In the genomic region with DNA sequence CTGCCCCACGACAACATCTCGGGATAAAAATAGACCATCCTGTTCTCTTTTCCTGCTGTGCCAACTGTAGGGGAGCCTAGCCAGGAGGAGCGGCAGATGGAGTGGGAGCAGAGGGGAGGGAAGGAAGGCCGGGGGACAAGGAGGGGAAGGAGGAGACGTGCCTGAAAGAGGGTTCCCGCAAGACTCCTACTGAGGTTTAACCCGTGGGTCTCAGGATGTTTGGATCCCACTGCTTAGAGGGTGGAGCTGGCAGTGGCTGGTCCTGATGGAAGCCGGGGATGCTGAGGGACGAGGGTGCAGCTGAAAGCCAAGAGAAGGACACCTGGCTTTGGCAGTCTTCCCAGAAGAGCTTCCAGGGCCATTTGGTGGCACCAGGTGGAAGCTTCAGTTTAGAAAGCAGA, we compare ENCODE assay signal across 24 mouse cellular contexts. TPM values are rescaled to one million over a fixed set of nuclear protein-coding genes. Genes with fewer than 3 reads are reported as not detected.
DNase-seq lines count a peak whose midpoint lies in the region; ATAC-seq lines count a peak whose summit lies in the region.
"Had no signal": no experiment of that assay in that cellular context is flagged by ENCODE, and none has a peak within 500 bp of the region (broad histone marks: within the 10 kb centered on the region; RNA-seq: fewer than 3 reads in every experiment).

No protein-coding gene starts in this region.

- H3K27me3 ChIP-seq in forebrain, embryonic 12.5 days, result peaks cover 74% of the 10 kb centered on the region
- H3K27me3 ChIP-seq in forebrain, embryonic 11.5 days (ENCODE audit: control insufficient read depth, insufficient read depth, low read length), result peaks cover 26% of the 10 kb centered on the region
- H3K27me3 ChIP-seq in forebrain, embryonic 14.5 days (replicated peaks; ENCODE audit: control insufficient read depth, insufficient read depth, low read length), result 0 out of 2 replicates have a peak, but pooled peaks cover 5% of the 10 kb centered on the region

- H3K27ac ChIP-seq in forebrain, embryonic 12.5 days, result no peak overlapping the region
- H3K27ac ChIP-seq in forebrain, embryonic 11.5 days (ENCODE audit: low read depth, low read length), result no peak overlapping the region
- peak overlapping the region; percentile 6; the same call in 1 of the 2 replicates for H3K27ac ChIP-seq in forebrain, embryonic 14.5 days (ENCODE audit: low read depth, low read length)
- H3K27ac ChIP-seq: heart, adult 2 months; macrophage had no signal

- 36% methylated on average over 9 of the region's 9 CpGs for whole genome bisulfite sequencing in forebrain, embryonic 12.5 days
- WGBS in forebrain, embryonic 11.5 days, result 31% methylated on average over 9 of the region's 9 CpGs
- 18% methylated on average over 9 of the region's 9 CpGs for WGBS in forebrain, embryonic 14.5 days

- intact Hi-C loops in left cerebral cortex, postnatal 4 days (cut with DNase I), result loop anchor here (10.0 kb wide), 1 partner anchor 411 kb away; no protein-coding TSS in a partner anchor
- intact Hi-C loops in left cerebral cortex, postnatal 14 days (cut with DNase I), result loop anchor here (5.0 to 10.0 kb wide), 3 partner anchors 111 to 411 kb away; partner anchors contain the start of gene Slc12a5

- no peak overlapping the region for H3K4me3 ChIP-seq in forebrain, embryonic 12.5 days (replicated peaks)
- no peak overlapping the region for H3K4me3 ChIP-seq in forebrain, embryonic 11.5 days (ENCODE audit: low read depth, low read length)
- no peak overlapping the region for H3K4me3 ChIP-seq in forebrain, embryonic 14.5 days (ENCODE audit: low read depth, low read length)
- H3K4me3 ChIP-seq: heart, adult 2 months had no signal

- H3K9me3 ChIP-seq in forebrain, embryonic 12.5 days, result no peaks in the 10 kb centered on the region
- H3K9me3 ChIP-seq in forebrain, embryonic 11.5 days (ENCODE audit: control insufficient read depth, low read length), result no peaks in the 10 kb centered on the region
- H3K9me3 ChIP-seq in forebrain, embryonic 14.5 days (replicated peaks; ENCODE audit: control insufficient read depth, low read length), result no peaks in the 10 kb centered on the region

- no peak for DNase-seq in forebrain, embryonic 11.5 days (ENCODE audit: low spot score)
- DNase-seq in left cerebral cortex, postnatal 4 days, result peak; percentile 72
- no peak for DNase-seq in left cerebral cortex, postnatal 14 days (ENCODE audit: low spot score in 2 of 2)
- DNase-seq in cerebellum, adult 18-20 months, result peak; percentile 89 to 91
- peak; percentile 64 for DNase-seq in forebrain, embryonic 14.5 days (ENCODE audit: low spot score)
- DNase-seq in urinary bladder, adult 18-20 months (ENCODE audit: low spot score in 2 of 2), result no peak
- DNase-seq: adrenal gland, postnatal 14 days; gastrocnemius, postnatal 10 days; heart, adult 2 months; kidney, adult 8-10 months; liver; lung, adult 2 months; midbrain, embryonic 14.5 days; spleen, adult 18-20 months; thymus, postnatal 4 days had no signal

- no peak for ATAC-seq in forebrain, embryonic 12.5 days (ENCODE audit: low FRiP score)
- ATAC-seq in forebrain, embryonic 11.5 days (replicated peaks; ENCODE audit: low FRiP score), result no peak
- no peak; the same call in 1 of the 2 replicates for ATAC-seq in forebrain, embryonic 14.5 days
- no peak for ATAC-seq in megakaryocyte, adult 5-6 weeks (ENCODE audit: poor library complexity, severe bottlenecking)

- H3K4me1 ChIP-seq in forebrain, embryonic 12.5 days, result peaks cover 35% of the 10 kb centered on the region
- H3K4me1 ChIP-seq in forebrain, embryonic 11.5 days (replicated peaks; ENCODE audit: control insufficient read depth, insufficient read depth, low read length), result peaks cover 25% of the 10 kb centered on the region
- peaks cover 38% of the 10 kb centered on the region for H3K4me1 ChIP-seq in forebrain, embryonic 14.5 days (ENCODE audit: control insufficient read depth, insufficient read depth, low read length)

- H3K9ac ChIP-seq in forebrain, embryonic 12.5 days, result 0 out of 2 replicates have a peak overlapping the region, but pooled peaks have one; percentile 7
- no peak overlapping the region for H3K9ac ChIP-seq in forebrain, embryonic 11.5 days (ENCODE audit: low read length)
- no peak overlapping the region for H3K9ac ChIP-seq in forebrain, embryonic 14.5 days (ENCODE audit: low read length)

- no peak overlapping the region for H3K4me2 ChIP-seq in forebrain, embryonic 12.5 days
- H3K4me2 ChIP-seq in forebrain, embryonic 11.5 days (ENCODE audit: low read depth, low read length, severe bottlenecking), result no peak overlapping the region
- no peak overlapping the region for H3K4me2 ChIP-seq in forebrain, embryonic 14.5 days (ENCODE audit: low read length)

- no peaks in the 10 kb centered on the region for H3K36me3 ChIP-seq in forebrain, embryonic 12.5 days (replicated peaks)
- H3K36me3 ChIP-seq in forebrain, embryonic 11.5 days (ENCODE audit: control insufficient read depth, insufficient read depth, low read length), result no peaks in the 10 kb centered on the region
- no peaks in the 10 kb centered on the region for H3K36me3 ChIP-seq in forebrain, embryonic 14.5 days (ENCODE audit: control insufficient read depth, insufficient read depth, low read length)

RNA-seq across cellular contexts. Expression of gene 1700025C18Rik, which starts 17.2 kb away (rescaled TPM):
- not detected in 2 replicates for polyA plus RNA-seq in forebrain, embryonic 12.5 days (2016; fragmentation: Nextera tagmentation; extraction: Ambion mirVana)
- not detected in 2 replicates for polyA plus RNA-seq in forebrain, embryonic 11.5 days (2014; fragmentation: Nextera tagmentation; extraction: Ambion mirVana)
- not detected for total RNA-seq in left cerebral cortex, postnatal 4 days (2021)
- total RNA-seq in left cerebral cortex, postnatal 14 days (2021), result not detected
- polyA plus RNA-seq in forebrain, embryonic 14.5 days (2014; fragmentation: Nextera tagmentation; extraction: Ambion mirVana), result not detected in 2 replicates
- not detected in 2 replicates for total RNA-seq in megakaryocyte, adult 5-6 weeks (2015)
- total RNA-seq in megakaryocyte, adult 5-6 weeks (2017), result not detected in 2 replicates
- total RNA-seq: adrenal gland, postnatal 14 days; CH12.LX; gastrocnemius, postnatal 10 days; heart, adult 2 months; heart, postnatal 14 days had no signal
- polyA plus RNA-seq: embryonic facial prominence, embryonic 11.5 days; heart, adult 2 months; large intestine, adult 2 months; lung, adult 2 months; macrophage; midbrain, embryonic 14.5 days; neural tube, embryonic 11.5 days; stomach, embryonic 16.5 days had no signal

RNA-seq across cellular contexts. Expression of gene Cd40, which starts 18.0 kb away (rescaled TPM):
- polyA plus RNA-seq in forebrain, embryonic 12.5 days (2016; fragmentation: Nextera tagmentation; extraction: Ambion mirVana), result 2.7 and 4.8 TPM in 2 replicates
- polyA plus RNA-seq in forebrain, embryonic 11.5 days (2014; fragmentation: Nextera tagmentation; extraction: Ambion mirVana), result 3.9 and 4.2 TPM in 2 replicates
- total RNA-seq in left cerebral cortex, postnatal 4 days (2021), result 1 to 10 TPM; 2.3 to 4.2 TPM
- 1 to 10 TPM in 1 of 2 experiments, under 1 TPM in 1; 0.82 to 1.4 TPM for total RNA-seq in left cerebral cortex, postnatal 14 days (2021)
- 7.4 and 8.2 TPM in 2 replicates for polyA plus RNA-seq in forebrain, embryonic 14.5 days (2014; fragmentation: Nextera tagmentation; extraction: Ambion mirVana)
- 12.9 and 17.0 TPM in 2 replicates for total RNA-seq in megakaryocyte, adult 5-6 weeks (2015)
- total RNA-seq in megakaryocyte, adult 5-6 weeks (2017), result 21.7 and 22.5 TPM in 2 replicates

RNA-seq across cellular contexts. Expression of gene Ncoa5, which starts 38.7 kb away (rescaled TPM):
- polyA plus RNA-seq in forebrain, embryonic 12.5 days (2016; fragmentation: Nextera tagmentation; extraction: Ambion mirVana), result 138 and 144 TPM in 2 replicates
- polyA plus RNA-seq in forebrain, embryonic 11.5 days (2014; fragmentation: Nextera tagmentation; extraction: Ambion mirVana), result 113 and 114 TPM in 2 replicates
- total RNA-seq in left cerebral cortex, postnatal 4 days (2021), result 100 to 1,000 TPM; 107 to 111 TPM
- 10 to 100 TPM; 53.2 to 54.6 TPM for total RNA-seq in left cerebral cortex, postnatal 14 days (2021)
- 69.6 and 95.3 TPM in 2 replicates for polyA plus RNA-seq in forebrain, embryonic 14.5 days (2014; fragmentation: Nextera tagmentation; extraction: Ambion mirVana)
- 9.3 and 9.8 TPM in 2 replicates for total RNA-seq in megakaryocyte, adult 5-6 weeks (2015)
- total RNA-seq in megakaryocyte, adult 5-6 weeks (2017), result 15.6 and 26.8 TPM in 2 replicates

Comparison
In these comparisons a context has a peak if more than half of its experiments do, and no peak if none do; other contexts are left out.
1. DNase-seq: peak in left cerebral cortex, postnatal 4 days (single experiment), cerebellum, adult 18-20 months (2 of 2) and forebrain, embryonic 14.5 days (single experiment); none in forebrain, embryonic 11.5 days (single experiment), left cerebral cortex, postnatal 14 days (0 of 2) and urinary bladder, adult 18-20 months (0 of 2).